ENCODE assay signal across 10 mouse cellular contexts in the genomic region with DNA sequence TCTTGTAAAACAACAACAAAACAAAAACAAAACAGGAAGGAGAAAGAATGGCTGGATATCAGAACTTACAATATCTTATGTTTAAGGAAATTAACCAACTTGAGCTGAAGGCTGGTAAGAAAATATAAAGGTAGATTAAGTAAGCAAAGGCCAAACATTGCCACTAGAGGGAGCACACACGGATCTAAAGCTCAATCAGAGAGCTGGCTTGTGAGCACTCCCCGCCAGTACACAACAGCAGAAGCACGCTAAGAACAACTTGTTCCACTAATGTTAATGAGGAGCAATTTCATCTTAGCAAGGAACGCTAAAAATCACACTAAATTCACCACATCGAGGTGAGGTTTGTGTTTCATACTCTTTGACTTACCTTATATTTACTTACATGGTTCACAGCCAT. TPM values are rescaled to one million over a fixed set of nuclear protein-coding genes. Genes with fewer than 3 reads are reported as not detected.
DNase-seq lines count a peak whose midpoint lies in the region; ATAC-seq lines count a peak whose summit lies in the region.
"Had no signal": no experiment of that assay in that cellular context is flagged by ENCODE, and none has a peak within 500 bp of the region (broad histone marks: within the 10 kb centered on the region; RNA-seq: fewer than 3 reads in every experiment).

No protein-coding gene starts in this region.

- H3K27ac ChIP-seq in heart, embryonic 12.5 days (ENCODE audit: poor library complexity, severe bottlenecking): no peak overlapping the region
- no peak overlapping the region for H3K27ac ChIP-seq in neural tube, embryonic 11.5 days (ENCODE audit: low read depth, low read length)
- H3K27ac ChIP-seq: hindbrain, embryonic 15.5 days; neural tube, embryonic 13.5 days had no signal

- no peak overlapping the region for H3K4me3 ChIP-seq in heart, embryonic 12.5 days
- H3K4me3 ChIP-seq in neural tube, embryonic 11.5 days (ENCODE audit: low read depth, low read length): no peak overlapping the region
- H3K4me3 ChIP-seq: hindbrain, embryonic 15.5 days; neural tube, embryonic 13.5 days had no signal

- no peak overlapping the region for H3K4me2 ChIP-seq in heart, embryonic 12.5 days
- no peak overlapping the region for H3K4me2 ChIP-seq in neural tube, embryonic 11.5 days (ENCODE audit: low read depth)
- H3K4me2 ChIP-seq: hindbrain, embryonic 15.5 days; neural tube, embryonic 13.5 days had no signal

- DNase-seq in heart, adult 18-20 months: peak; percentile 31 to 69
- peak; percentile 71 for DNase-seq in 416B (ENCODE audit: low read depth)
- DNase-seq in adipocyte (ENCODE audit: low spot score): peak; percentile 54
- DNase-seq in layer of hippocampus, adult 9-10 months (ENCODE audit: low spot score): peak; percentile 65
- DNase-seq in neural tube, embryonic 11.5 days (ENCODE audit: low spot score): peak; percentile 30
- no peak for DNase-seq in urinary bladder, adult 2 months (ENCODE audit: low spot score)

- H3K9ac ChIP-seq in heart, embryonic 12.5 days: no peak overlapping the region
- no peak overlapping the region for H3K9ac ChIP-seq in neural tube, embryonic 11.5 days (ENCODE audit: low read length)
- H3K9ac ChIP-seq: hindbrain, embryonic 15.5 days; neural tube, embryonic 13.5 days had no signal

- ATAC-seq in heart, embryonic 12.5 days (ENCODE audit: insufficient number of reproducible peaks, low FRiP score): no peak
- ATAC-seq in erythroblast, adult 5-6 weeks (replicated peaks; ENCODE audit: low FRiP score, poor library complexity, severe bottlenecking): peak; percentile 89
- no peak for ATAC-seq in neural tube, embryonic 11.5 days (ENCODE audit: insufficient read depth, low FRiP score, low TSS enrichment)

- H3K36me3 ChIP-seq in heart, embryonic 12.5 days: peaks cover 88% of the 10 kb centered on the region
- H3K36me3 ChIP-seq in neural tube, embryonic 11.5 days (ENCODE audit: control insufficient read depth, insufficient read depth, low read length): peaks cover 13% of the 10 kb centered on the region

- no peaks in the 10 kb centered on the region for H3K9me3 ChIP-seq in heart, embryonic 12.5 days (replicated peaks)
- H3K9me3 ChIP-seq in neural tube, embryonic 11.5 days (ENCODE audit: control insufficient read depth, low read length): no peaks in the 10 kb centered on the region
- H3K9me3 ChIP-seq: hindbrain, embryonic 15.5 days; neural tube, embryonic 13.5 days had no signal

- WGBS in heart, embryonic 12.5 days: 29% methylated on average over 5 of the region's 5 CpGs
- 31% methylated on average over 5 of the region's 5 CpGs for WGBS in neural tube, embryonic 11.5 days

- H3K4me1 ChIP-seq in heart, embryonic 12.5 days (replicated peaks): no peaks in the 10 kb centered on the region
- H3K4me1 ChIP-seq in neural tube, embryonic 11.5 days (ENCODE audit: control insufficient read depth, insufficient read depth, low read length): no peaks in the 10 kb centered on the region
- H3K4me1 ChIP-seq: hindbrain, embryonic 15.5 days; neural tube, embryonic 13.5 days had no signal

- no peaks in the 10 kb centered on the region for H3K27me3 ChIP-seq in heart, embryonic 12.5 days (replicated peaks)
- H3K27me3 ChIP-seq in neural tube, embryonic 11.5 days (ENCODE audit: control insufficient read depth, insufficient read depth, low read length): no peaks in the 10 kb centered on the region
- H3K27me3 ChIP-seq: hindbrain, embryonic 15.5 days; neural tube, embryonic 13.5 days had no signal

RNA-seq across cellular contexts. Expression of gene Trpc4ap, which starts 29.1 kb away (rescaled TPM):
- 10 to 100 TPM; 89.4 to 90.2 TPM for total RNA-seq in heart, adult 18-20 months (2021)
- polyA plus RNA-seq in heart, embryonic 12.5 days (2016; fragmentation: Nextera tagmentation; extraction: Ambion mirVana): 115 and 117 TPM in 2 replicates
- total RNA-seq in erythroblast, adult 5-6 weeks (2015; ENCODE audit: low replicate concordance): 41.2 and 41.7 TPM in 2 replicates
- 42.1 and 59.8 TPM in 2 replicates for total RNA-seq in erythroblast, adult 5-6 weeks (2017; ENCODE audit: low replicate concordance)
- 155 and 166 TPM in 2 replicates for polyA plus RNA-seq in neural tube, embryonic 11.5 days (2014; fragmentation: Nextera tagmentation; extraction: Ambion mirVana)
- polyA plus RNA-seq in urinary bladder, adult 2 months (2012; rRNA removed): 86.9 and 90.7 TPM in 2 replicates

RNA-seq across cellular contexts. Expression of gene Myh7b, which starts 52.1 kb away (rescaled TPM):
- 10 to 100 TPM; 23.0 to 30.1 TPM for total RNA-seq in heart, adult 18-20 months (2021)
- 22.1 and 24.4 TPM in 2 replicates for polyA plus RNA-seq in heart, embryonic 12.5 days (2016; fragmentation: Nextera tagmentation; extraction: Ambion mirVana)
- not detected in 2 replicates for total RNA-seq in erythroblast, adult 5-6 weeks (2015; ENCODE audit: low replicate concordance)
- 0.14 TPM in 1 of 2 replicates, not detected in the other for total RNA-seq in erythroblast, adult 5-6 weeks (2017; ENCODE audit: low replicate concordance)
- polyA plus RNA-seq in neural tube, embryonic 11.5 days (2014; fragmentation: Nextera tagmentation; extraction: Ambion mirVana): 1.5 and 1.8 TPM in 2 replicates
- polyA plus RNA-seq in urinary bladder, adult 2 months (2012; rRNA removed): 0.01 TPM in 1 of 2 replicates, not detected in the other
